Mouse (Mus musculus) spleen, postnatal 10 days (tissue): ENCODE results near the gene Was.
A peak's percentile ranks its signal among the peaks of the same experiment; 100 is the strongest.
"Not testable (repeated sequence)": the region's sequence is repeated elsewhere in the genome, so short reads cannot be mapped to it uniquely, and the experiment has no call there.

Experiments used
- DNase-seq, 2 experiments: peaks; one replicate each; pipeline ENCODE4 v3.0.0; 2021 to 2022; ENCODE audit warnings: low spot score in 2 of 2

The Was gene

DNA sequence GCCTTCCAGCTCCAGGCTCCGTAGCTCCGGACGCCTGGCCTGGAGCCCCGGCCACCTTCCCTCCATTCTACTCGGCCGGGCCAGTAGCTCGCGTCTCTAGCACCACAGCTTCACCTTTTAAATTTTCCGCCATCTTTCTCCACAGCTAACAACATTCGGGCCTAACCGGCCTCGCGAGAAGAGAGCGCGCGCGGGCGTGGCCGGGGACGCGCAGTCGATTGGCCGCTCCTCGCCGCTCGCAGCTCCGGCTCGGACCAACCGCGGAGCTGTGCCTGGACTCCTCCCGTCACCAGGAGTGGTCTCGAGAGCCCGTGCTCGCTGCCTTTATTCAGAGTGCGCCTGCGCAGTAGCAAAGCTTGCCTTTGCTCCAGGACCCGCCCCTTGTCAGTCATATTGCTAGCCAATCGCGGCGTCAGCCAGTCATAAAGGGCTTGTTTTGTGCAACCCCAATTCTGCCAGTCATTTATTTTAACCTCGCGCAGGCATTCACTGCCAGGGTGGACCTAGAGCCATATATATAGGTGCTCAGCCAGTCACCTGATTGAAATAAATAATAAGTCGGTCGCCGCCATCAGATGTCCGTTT lies 15.8 kb downstream of the Was start, which contains the start of gene Suv39h1:
Suv39h1 (minus strand) TSS at position 331 of the 585 bp plus-strand sequence.
- DNase-seq = peak; percentile 81 to 93

DNA sequence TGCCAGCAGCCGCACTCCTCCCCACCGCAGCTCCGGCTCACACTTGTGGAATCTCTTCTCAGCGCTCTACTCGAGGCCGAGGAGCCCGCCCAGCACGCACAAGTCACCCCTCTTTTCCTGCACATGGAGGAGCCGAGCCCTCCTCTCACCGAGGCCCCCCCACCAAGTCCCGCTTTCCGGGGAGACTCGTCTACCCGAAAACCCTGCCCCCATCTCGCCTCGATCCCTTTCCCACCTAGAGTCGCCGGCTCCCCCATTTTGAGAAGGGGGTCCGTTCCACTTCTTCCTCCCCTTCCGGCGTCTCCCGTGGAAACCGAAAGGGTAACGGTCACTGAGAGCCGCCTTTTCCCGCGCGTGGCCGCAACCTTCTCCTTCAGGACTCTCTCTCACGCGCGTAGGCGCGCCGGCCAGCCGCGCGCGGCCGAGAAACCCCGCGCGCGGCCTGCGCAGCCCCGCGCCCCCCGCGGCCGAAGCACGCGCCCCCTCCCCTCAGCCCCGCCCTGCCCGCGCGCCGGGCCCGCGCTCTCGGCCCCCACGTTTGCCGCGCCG lies 16.3 kb downstream of the Was start:
- DNase-seq = peak; percentile 35 to 39

DNA sequence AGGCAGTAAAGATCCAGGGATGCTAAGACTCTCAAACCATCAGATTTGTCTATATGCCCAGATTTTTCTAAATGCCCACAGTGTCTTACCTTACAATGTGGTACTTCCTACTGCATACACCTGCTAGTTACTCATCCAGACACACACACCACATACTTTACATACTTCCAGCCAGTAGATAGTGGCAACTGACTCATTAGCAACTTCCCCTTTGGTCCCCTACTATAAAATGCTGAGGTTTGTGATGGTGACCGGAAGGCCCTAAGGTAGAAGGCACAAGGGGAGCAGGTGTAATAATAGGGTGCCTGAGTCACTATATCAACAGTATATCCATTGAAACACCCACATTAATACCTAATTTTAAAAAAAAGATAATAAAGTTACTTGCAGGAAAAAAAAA lies 21.1 kb downstream of the Was start:
- DNase-seq = no peak

DNA sequence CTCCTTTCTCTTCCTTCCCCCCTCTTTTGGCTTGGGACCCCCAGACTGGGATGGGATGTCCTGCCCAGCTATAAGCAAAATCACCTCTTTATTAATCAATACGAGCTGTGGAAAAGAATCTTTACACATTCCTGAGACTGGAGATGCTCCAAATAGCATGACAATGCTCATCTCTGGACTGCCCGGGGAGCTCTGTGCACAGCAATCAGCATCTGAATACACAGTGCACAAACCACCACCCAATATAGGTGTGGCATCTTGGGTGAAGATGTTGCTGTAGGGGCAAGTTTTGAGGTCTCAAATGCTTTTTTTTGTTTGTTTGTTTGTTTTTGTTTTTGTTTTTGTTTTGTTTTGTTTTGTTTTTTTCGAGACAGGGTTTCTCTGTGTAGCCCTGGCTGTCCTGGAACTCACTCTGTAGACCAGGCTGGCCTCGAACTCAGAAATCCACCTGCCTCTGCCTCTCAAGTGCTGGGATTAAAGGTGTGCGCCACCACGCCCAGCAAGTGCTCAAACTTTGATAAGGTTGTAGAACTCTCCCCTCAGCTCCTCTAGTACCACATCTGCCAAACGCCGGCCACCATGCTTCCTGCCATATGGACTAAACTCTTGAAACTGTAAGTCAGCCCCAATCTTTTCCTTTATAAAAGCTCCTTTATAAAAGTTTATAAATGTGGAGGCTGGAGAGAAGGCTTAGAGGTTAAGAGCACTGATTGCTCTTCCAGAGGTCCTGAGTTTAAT lies 39.1 kb downstream of the Was start:
- not testable (repeated sequence) for DNase-seq

DNA sequence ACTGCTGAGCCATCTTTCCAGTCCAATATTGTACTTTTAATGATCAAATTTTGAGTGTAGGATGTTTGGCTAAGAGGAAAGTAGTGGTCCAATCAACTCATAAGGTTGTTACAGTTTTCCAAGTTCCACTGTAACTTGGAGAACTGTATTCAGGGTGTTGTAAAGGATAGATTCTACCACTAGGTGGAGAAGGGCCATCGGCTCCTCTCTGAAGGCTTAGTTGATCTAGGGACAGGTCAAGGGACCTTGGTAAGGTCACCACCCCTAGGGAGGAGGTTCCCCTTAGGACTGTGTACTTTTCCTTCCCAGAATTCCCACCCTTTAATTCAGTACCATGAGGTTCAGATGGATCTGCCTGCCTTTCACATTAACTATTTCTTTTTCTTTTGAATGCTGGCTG lies 57.3 kb downstream of the Was start:
- no peak for DNase-seq
